Mouse (Mus musculus): ENCODE measurements around the gene Pvr. TPM values are rescaled to one million over a fixed set of nuclear protein-coding genes. Genes with fewer than 3 reads are reported as not detected.
"Not testable (repeated sequence)": the region's sequence is repeated elsewhere in the genome, so short reads cannot be mapped to it uniquely, and the experiment has no call there.

Gene Pvr
- polyA plus RNA-seq, 1 experiment from 2014 or later: 13.2 TPM

- Histone ChIP-seq H3K9me3 (replicated peaks) (no peaks in the 10 kb centered on the region), H3K9ac (no peak overlapping the region), H3K36me3 (no peaks in the 10 kb centered on the region), H3K27ac (replicated peaks) (peak overlapping the region; percentile 60; the same call in 1 of the 2 replicates), H3K4me1 (0 out of 2 replicates have a peak, but pooled peaks cover 6% of the 10 kb centered on the region), H3K27me3 (peaks cover 13% of the 10 kb centered on the region), H3K4me3 (replicated peaks) (0 out of 2 replicates have a peak overlapping the region, but pooled peaks have one; percentile 11), H3K4me2 (replicated peaks) (peak overlapping the region; percentile 36)
- 19% methylated on average over 21 of the region's 21 CpGs for WGBS
- peak; percentile 75; the same call in 1 of the 2 replicates for ATAC-seq (ENCODE audit: insufficient number of reproducible peaks, low FRiP score, low TSS enrichment, low read depth)
These were observed 12.2 kb upstream of the Pvr start for GRCm38 (mm10) chr7:19932877-19933809.

DNA sequence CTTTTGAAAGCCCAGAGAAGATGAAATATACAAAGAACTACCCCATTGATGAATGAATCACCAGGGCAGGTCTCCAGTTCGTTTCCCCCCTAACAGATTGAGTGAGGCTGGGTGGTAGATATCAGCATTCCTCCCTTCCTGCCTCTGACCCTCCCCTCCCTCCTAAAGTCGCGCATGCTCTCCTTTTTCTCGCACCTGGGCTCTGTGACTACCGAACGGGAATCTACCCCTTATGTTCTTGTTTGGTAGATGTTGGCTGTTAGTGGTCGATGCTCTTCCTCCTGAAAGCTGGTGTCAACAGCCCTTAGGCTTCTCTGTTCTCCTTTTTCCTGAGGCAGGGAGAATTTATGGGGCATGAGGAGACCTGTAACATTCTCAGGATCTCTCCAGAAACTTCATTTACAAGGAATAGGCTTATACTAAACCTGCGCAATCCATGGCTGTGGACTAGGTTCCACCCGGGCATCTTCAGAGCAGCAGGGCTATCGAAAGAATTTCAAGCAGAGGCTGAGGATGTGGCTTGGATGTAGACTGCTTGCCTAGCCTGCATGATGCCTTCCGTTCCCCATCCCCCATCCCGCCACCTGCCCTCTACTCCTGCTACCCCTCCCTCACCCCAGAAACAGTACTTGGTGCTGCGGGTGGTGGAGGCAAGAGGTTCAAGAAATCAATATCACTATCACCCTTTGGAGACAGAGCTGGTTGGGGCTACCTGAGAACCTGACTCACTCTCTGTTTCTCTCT, 11.3 kb upstream of the Pvr start:
- no peak for ATAC-seq (ENCODE audit: insufficient number of reproducible peaks, low FRiP score, low TSS enrichment, low read depth)
- 25% methylated on average over 13 of the region's 13 CpGs for WGBS
- H3K9ac ChIP-seq: no peak overlapping the region
- no peaks in the 10 kb centered on the region for H3K9me3 ChIP-seq (replicated peaks)
- no peak overlapping the region for H3K4me3 ChIP-seq (replicated peaks)
- H3K27me3 ChIP-seq: peaks cover 13% of the 10 kb centered on the region
- no peaks in the 10 kb centered on the region for H3K36me3 ChIP-seq
- no peak overlapping the region for H3K4me2 ChIP-seq (replicated peaks)
- H3K27ac ChIP-seq (replicated peaks): no peak overlapping the region
- H3K4me1 ChIP-seq: 0 out of 2 replicates have a peak, but pooled peaks cover 6% of the 10 kb centered on the region

GRCm38 (mm10) chr7:19930481-19930880, 9.5 kb upstream of the Pvr start:
- 69% methylated on average over 6 of the region's 6 CpGs for WGBS
- peaks cover 13% of the 10 kb centered on the region for H3K27me3 ChIP-seq
- not testable (repeated sequence) for H3K36me3 ChIP-seq; H3K4me1 ChIP-seq; H3K4me2 ChIP-seq (replicated peaks); H3K4me3 ChIP-seq (replicated peaks); H3K27ac ChIP-seq (replicated peaks); ATAC-seq (ENCODE audit: insufficient number of reproducible peaks, low FRiP score, low TSS enrichment, low read depth); H3K9me3 ChIP-seq (replicated peaks); H3K9ac ChIP-seq

- no peak overlapping the region for H3K4me3 ChIP-seq (replicated peaks)
- H3K27me3 ChIP-seq: peaks cover 13% of the 10 kb centered on the region
- WGBS: 64% methylated on average over 5 of the region's 5 CpGs
- H3K27ac ChIP-seq (replicated peaks): no peak overlapping the region
- no peaks in the 10 kb centered on the region for H3K36me3 ChIP-seq
- H3K4me1 ChIP-seq: 0 out of 2 replicates have a peak, but pooled peaks cover 6% of the 10 kb centered on the region
- H3K9me3 ChIP-seq (replicated peaks): no peaks in the 10 kb centered on the region
- no peak overlapping the region for H3K4me2 ChIP-seq (replicated peaks)
- no peak overlapping the region for H3K9ac ChIP-seq
- ATAC-seq (ENCODE audit: insufficient number of reproducible peaks, low FRiP score, low TSS enrichment, low read depth): no peak
These were observed 7.5 kb upstream of the Pvr start for GRCm38 (mm10) chr7:19928486-19928885.

GRCm38 (mm10) chr7:19926849-19927480, 6.0 kb upstream of the Pvr start:
- Histone ChIP-seq H3K4me3 (replicated peaks) (no peak overlapping the region), H3K9me3 (replicated peaks) (no peaks in the 10 kb centered on the region), H3K9ac (no peak overlapping the region), H3K4me2 (replicated peaks) (no peak overlapping the region), H3K27ac (replicated peaks) (no peak overlapping the region), H3K4me1 (no peaks in the 10 kb centered on the region), H3K36me3 (no peaks in the 10 kb centered on the region), H3K27me3 (peaks cover 7% of the 10 kb centered on the region)
- 51% methylated on average over 2 of the region's 2 CpGs for WGBS
- no peak for ATAC-seq (ENCODE audit: insufficient number of reproducible peaks, low FRiP score, low TSS enrichment, low read depth)

GRCm38 (mm10) chr7:19925376-19925775, 4.4 kb upstream of the Pvr start:
- no peak for ATAC-seq (ENCODE audit: insufficient number of reproducible peaks, low FRiP score, low TSS enrichment, low read depth)
- 66% methylated on average over 1 of the region's 1 CpGs for WGBS

DNA sequence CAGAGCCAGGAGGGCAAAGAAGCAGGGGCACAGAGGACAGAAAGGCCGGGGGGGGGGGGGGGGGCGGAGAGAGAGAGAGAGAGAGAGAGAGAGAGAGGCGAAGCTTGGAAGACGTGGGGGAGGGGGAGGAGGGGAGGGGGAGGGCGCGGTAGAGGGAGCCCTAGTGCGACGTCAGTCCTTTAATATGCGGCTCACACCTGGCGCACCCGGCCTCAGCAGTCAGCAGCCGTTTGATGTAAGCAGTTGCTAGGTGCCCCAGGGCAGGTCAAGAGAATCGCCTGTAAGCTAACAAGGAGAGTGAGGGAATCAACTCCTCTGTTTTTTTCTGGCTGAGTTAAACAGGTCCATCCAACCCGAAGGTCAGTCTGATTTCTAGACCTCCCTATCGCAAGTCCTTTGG, 2.8 kb upstream of the Pvr start:
- no peak overlapping the region for H3K4me2 ChIP-seq (replicated peaks)
- 7% methylated on average over 9 of the region's 15 CpGs for WGBS
- no peak for ATAC-seq (ENCODE audit: insufficient number of reproducible peaks, low FRiP score, low TSS enrichment, low read depth)

More at GRCm38 (mm10) chr7:19925376-19925775, 4.4 kb upstream of the Pvr start:
- Histone ChIP-seq H3K27ac (replicated peaks) (no peak overlapping the region), H3K36me3 (no peaks in the 10 kb centered on the region), H3K9ac (no peak overlapping the region), H3K4me3 (replicated peaks) (no peak overlapping the region), H3K9me3 (replicated peaks) (no peaks in the 10 kb centered on the region), H3K4me1 (peaks cover under 1% of the 10 kb centered on the region; the same call in 1 of the 2 replicates), H3K27me3 (no peaks in the 10 kb centered on the region), H3K4me2 (replicated peaks) (no peak overlapping the region)

GRCm38 (mm10) chr7:19923354-19923753, 2.4 kb upstream of the Pvr start:
- 39% methylated on average over 2 of the region's 2 CpGs for WGBS
- H3K9me3 ChIP-seq (replicated peaks): no peaks in the 10 kb centered on the region
- no peak for ATAC-seq (ENCODE audit: insufficient number of reproducible peaks, low FRiP score, low TSS enrichment, low read depth)
- peaks cover 8% of the 10 kb centered on the region for H3K4me1 ChIP-seq
- 0 out of 2 replicates have a peak, but pooled peaks cover under 1% of the 10 kb centered on the region for H3K36me3 ChIP-seq
- H3K4me3 ChIP-seq (replicated peaks): no peak overlapping the region
- no peaks in the 10 kb centered on the region for H3K27me3 ChIP-seq
- no peak overlapping the region for H3K9ac ChIP-seq
- H3K4me2 ChIP-seq (replicated peaks): no peak overlapping the region
- H3K27ac ChIP-seq (replicated peaks): no peak overlapping the region

More for the DNA sequence above, 2.8 kb upstream of the Pvr start:
- Histone ChIP-seq H3K9ac (no peak overlapping the region), H3K4me3 (replicated peaks) (no peak overlapping the region), H3K27ac (replicated peaks) (no peak overlapping the region), H3K4me1 (peaks cover 8% of the 10 kb centered on the region), H3K9me3 (replicated peaks) (no peaks in the 10 kb centered on the region), H3K27me3 (no peaks in the 10 kb centered on the region), H3K36me3 (no peaks in the 10 kb centered on the region)

DNA sequence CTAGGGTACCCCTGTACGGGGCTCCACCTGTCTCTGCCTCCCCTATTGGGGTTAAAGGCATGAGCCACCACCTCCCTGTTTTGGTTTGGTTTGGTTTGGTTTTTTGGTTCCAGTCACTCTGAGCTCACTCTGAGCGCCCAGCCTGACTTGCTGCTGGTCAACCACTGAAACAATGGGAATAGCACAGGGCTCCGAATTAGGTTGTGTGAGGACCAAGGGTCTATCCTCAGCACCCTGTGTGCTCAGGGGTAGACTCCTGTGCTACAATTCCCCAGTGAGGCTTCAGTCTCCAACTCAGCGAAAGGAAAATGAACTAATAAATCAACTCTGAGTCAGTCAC, 824 bp downstream of the Pvr start:
- ATAC-seq (ENCODE audit: insufficient number of reproducible peaks, low FRiP score, low TSS enrichment, low read depth): no peak
- no peaks in the 10 kb centered on the region for H3K27me3 ChIP-seq
- H3K36me3 ChIP-seq: peaks cover 21% of the 10 kb centered on the region
- H3K4me3 ChIP-seq (replicated peaks): peak overlapping the region; percentile 64
- peak overlapping the region; percentile 58 for H3K4me2 ChIP-seq (replicated peaks)
- peaks cover 8% of the 10 kb centered on the region for H3K4me1 ChIP-seq
- WGBS: 34% methylated on average over 4 of the region's 4 CpGs
- peak overlapping the region; percentile 9; the same call in 1 of the 2 replicates for H3K9ac ChIP-seq
- no peak overlapping the region for H3K27ac ChIP-seq (replicated peaks)
- no peaks in the 10 kb centered on the region for H3K9me3 ChIP-seq (replicated peaks)

DNA sequence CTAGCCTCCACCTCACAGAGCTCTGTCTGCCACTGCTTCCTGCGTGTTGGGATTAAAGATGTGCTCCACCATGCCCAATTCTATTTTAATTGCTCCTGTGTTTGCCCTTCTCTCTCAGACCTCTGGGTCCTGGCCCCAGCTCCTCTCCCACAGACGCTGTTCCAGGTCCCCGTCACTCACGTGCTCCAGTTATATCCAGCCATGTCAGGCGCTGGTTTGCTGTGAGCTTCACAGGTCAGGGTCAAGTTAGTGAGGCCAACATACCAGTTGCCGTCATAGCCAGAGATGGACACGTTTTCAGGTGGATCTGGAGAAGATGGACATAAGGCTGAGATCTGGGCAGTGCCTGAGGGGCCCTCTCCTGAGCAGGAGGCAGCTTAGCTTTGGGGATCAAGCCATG, 6.4 kb downstream of the Pvr start:
- H3K27me3 ChIP-seq: no peaks in the 10 kb centered on the region
- WGBS: 90% methylated on average over 7 of the region's 7 CpGs
- no peak overlapping the region for H3K27ac ChIP-seq (replicated peaks)
- no peak for ATAC-seq (ENCODE audit: insufficient number of reproducible peaks, low FRiP score, low TSS enrichment, low read depth)
- no peak overlapping the region for H3K9ac ChIP-seq
- no peaks in the 10 kb centered on the region for H3K9me3 ChIP-seq (replicated peaks)
- no peak overlapping the region for H3K4me2 ChIP-seq (replicated peaks)
- no peaks in the 10 kb centered on the region for H3K4me1 ChIP-seq
- no peak overlapping the region for H3K4me3 ChIP-seq (replicated peaks)
- H3K36me3 ChIP-seq: peaks cover 46% of the 10 kb centered on the region

All from embryonic facial prominence, embryonic 15.5 days (tissue).